Mouse (Mus musculus) C2C12 (cell line): ENCODE results near the gene Ppp2r5e. TPM values are rescaled to one million over a fixed set of nuclear protein-coding genes. Genes with fewer than 3 reads are reported as not detected.

Source experiments
- H3K27me3 ChIP-seq: one replicate; pipeline ENCODE4 v1.6.1; 2011; ENCODE audit not compliant: control insufficient read depth, insufficient read depth, insufficient read length
- H3K36me3 ChIP-seq: one replicate; pipeline ENCODE4 v1.6.1; 2011; ENCODE audit not compliant: control insufficient read depth, insufficient read depth
- H3K4me3 ChIP-seq: one replicate; pipeline ENCODE4 v1.5.1; 2011; ENCODE audit warnings: mild to moderate bottlenecking, control low read depth; ENCODE audit not compliant: poor library complexity, insufficient read depth, severe bottlenecking
- H3K79me2 ChIP-seq: one replicate; pipeline ENCODE4 v1.6.1; 2011; ENCODE audit not compliant: control insufficient read depth, insufficient read depth
- H3K79me3 ChIP-seq: one replicate; pipeline ENCODE4 v1.6.1; 2011; ENCODE audit warnings: low read depth, control low read depth
- H3ac ChIP-seq: one replicate; pipeline ENCODE3; 2011; ENCODE audit warnings: low read depth; ENCODE audit not compliant: control insufficient read depth, insufficient read length
- CEBPB ChIP-seq: IDR thresholded peaks from one replicate; pipeline ENCODE4 v1.6.1; 2011; ENCODE audit warnings: low read depth, mild to moderate bottlenecking, control low read depth, moderate library complexity
- CTCF ChIP-seq: IDR thresholded peaks from one replicate; pipeline ENCODE4 v1.5.1; 2011; ENCODE audit not compliant: control insufficient read depth, insufficient read depth, insufficient read length
- FOSL1 ChIP-seq: IDR thresholded peaks from one replicate; pipeline ENCODE4 v1.8.0; 2011; ENCODE audit warnings: mild to moderate bottlenecking, low read length; ENCODE audit not compliant: poor library complexity, insufficient read depth, severe bottlenecking
- MAX ChIP-seq: IDR thresholded peaks from one replicate; pipeline ENCODE4 v1.6.1; 2011; ENCODE audit warnings: mild to moderate bottlenecking, control low read depth
- MYOD1 ChIP-seq: IDR thresholded peaks from one replicate; pipeline ENCODE4 v1.6.1; 2011; ENCODE audit warnings: low read depth; ENCODE audit not compliant: control insufficient read depth, insufficient read length
- MYOG ChIP-seq: IDR thresholded peaks from one replicate; pipeline ENCODE4 v1.6.1; 2011; ENCODE audit not compliant: control insufficient read depth, insufficient read length; ENCODE audit errors: extremely low read depth
- USF1 ChIP-seq: IDR thresholded peaks from one replicate; pipeline ENCODE4 v1.6.1; 2011; ENCODE audit warnings: low read depth, mild to moderate bottlenecking, control low read depth, moderate library complexity
- polyA plus RNA-seq: library from polyadenylated mRNA; unstranded; fragments of >200 nt; fragmentation: generic; extraction: Trizol; gene quantifications from one replicate; pipeline ENCODE4 v1.2.1, GENCODE M21; 2012; ENCODE audit warnings: missing spikeins

Gene Ppp2r5e
- polyA plus RNA-seq, 1 experiment: 11.9 TPM

GRCm38 (mm10) chr12:75543346-75543745 is 52.7 kb downstream of the Ppp2r5e start:
- Histone ChIP-seq H3ac (no peak overlapping the region), H3K36me3 (no peaks in the 10 kb centered on the region), H3K4me3 (no peak overlapping the region), H3K79me3 (peaks cover 71% of the 10 kb centered on the region), H3K27me3 (no peaks in the 10 kb centered on the region), H3K79me2 (peaks cover 100% of the 10 kb centered on the region)
- TF ChIP-seq MYOD1: no peak
- no peak for TF ChIP-seq MYOG
- TF ChIP-seq USF1: no peak
- no peak for TF ChIP-seq CEBPB
- TF ChIP-seq MAX: no peak
- no peak for TF ChIP-seq CTCF
- TF ChIP-seq FOSL1: no peak

GRCm38 (mm10) chr12:75540621-75541171 is 55.3 kb downstream of the Ppp2r5e start:
- Histone ChIP-seq H3ac (no peak overlapping the region), H3K79me2 (peaks cover 100% of the 10 kb centered on the region), H3K27me3 (no peaks in the 10 kb centered on the region), H3K4me3 (no peak overlapping the region), H3K36me3 (no peaks in the 10 kb centered on the region), H3K79me3 (peaks cover 79% of the 10 kb centered on the region)
- TF ChIP-seq MYOD1 (no peak), CTCF (no peak), USF1 (no peak), MYOG (no peak), FOSL1 (no peak), CEBPB (no peak), MAX (no peak)

- Histone ChIP-seq H3K27me3 (no peaks in the 10 kb centered on the region), H3K36me3 (no peaks in the 10 kb centered on the region), H3K79me3 (peaks cover 76% of the 10 kb centered on the region), H3K79me2 (peaks cover 100% of the 10 kb centered on the region), H3K4me3 (no peak overlapping the region), H3ac (no peak overlapping the region)
- no peak for TF ChIP-seq CEBPB
- TF ChIP-seq FOSL1: no peak
- no peak for TF ChIP-seq CTCF
Measured at GRCm38 (mm10) chr12:75539228-75539627, 56.8 kb downstream of the Ppp2r5e start.

- TF ChIP-seq CEBPB (no peak), USF1 (no peak), MAX (no peak), CTCF (no peak), MYOD1 (no peak), FOSL1 (no peak), MYOG (no peak)
- no peak overlapping the region for H3ac ChIP-seq
- no peak overlapping the region for H3K4me3 ChIP-seq
- no peaks in the 10 kb centered on the region for H3K36me3 ChIP-seq
- H3K79me2 ChIP-seq: peaks cover 100% of the 10 kb centered on the region
- H3K79me3 ChIP-seq: peaks cover 78% of the 10 kb centered on the region
- no peaks in the 10 kb centered on the region for H3K27me3 ChIP-seq
Measured at GRCm38 (mm10) chr12:75537673-75538423, 58.2 kb downstream of the Ppp2r5e start.

- peaks cover 100% of the 10 kb centered on the region for H3K79me2 ChIP-seq
- peaks cover 76% of the 10 kb centered on the region for H3K79me3 ChIP-seq
- H3ac ChIP-seq: no peak overlapping the region
- TF ChIP-seq MYOG (no peak), CTCF (no peak), MAX (no peak), FOSL1 (no peak), CEBPB (no peak), USF1 (no peak), MYOD1 (no peak)
- no peaks in the 10 kb centered on the region for H3K27me3 ChIP-seq
- H3K4me3 ChIP-seq: no peak overlapping the region
- H3K36me3 ChIP-seq: no peaks in the 10 kb centered on the region
Measured at GRCm38 (mm10) chr12:75537019-75537672, 58.9 kb downstream of the Ppp2r5e start.
